ENCODE assay signal across 8 mouse cellular contexts in genomic region chr7:101328621-101329158, GRCm38 (mm10). TPM values are rescaled to one million over a fixed set of nuclear protein-coding genes. Genes with fewer than 3 reads are reported as not detected.
DNase-seq lines count a peak whose midpoint lies in the region; ATAC-seq and TF ChIP-seq lines count a peak whose summit lies in the region.

No protein-coding gene starts in this region.

- H3K4me2 ChIP-seq in forebrain, embryonic 14.5 days (ENCODE audit: low read length), result no peak overlapping the region
- no peak overlapping the region for H3K4me2 ChIP-seq in stomach, postnatal 0 days (replicated peaks; ENCODE audit: low read depth)

- no peaks in the 10 kb centered on the region for H3K9me3 ChIP-seq in heart, embryonic 10.5 days
- no peaks in the 10 kb centered on the region for H3K9me3 ChIP-seq in forebrain, embryonic 14.5 days (replicated peaks; ENCODE audit: control insufficient read depth, low read length)
- no peaks in the 10 kb centered on the region for H3K9me3 ChIP-seq in stomach, postnatal 0 days (ENCODE audit: control insufficient read depth, low read length)

- peaks cover 30% of the 10 kb centered on the region for H3K4me1 ChIP-seq in heart, embryonic 10.5 days
- peaks cover 9% of the 10 kb centered on the region for H3K4me1 ChIP-seq in forebrain, embryonic 14.5 days (ENCODE audit: control insufficient read depth, insufficient read depth, low read length)
- peaks cover 6% of the 10 kb centered on the region; the same call in 1 of the 2 replicates for H3K4me1 ChIP-seq in stomach, postnatal 0 days (replicated peaks; ENCODE audit: control insufficient read depth, insufficient read depth)

- no peak overlapping the region for H3K4me3 ChIP-seq in heart, embryonic 10.5 days
- H3K4me3 ChIP-seq in forebrain, embryonic 14.5 days (ENCODE audit: low read depth, low read length), result no peak overlapping the region
- no peak overlapping the region for H3K4me3 ChIP-seq in stomach, postnatal 0 days (ENCODE audit: low read depth, low read length)

- ATAC-seq in forebrain, embryonic 14.5 days, result peak; percentile 80
- no peak; the same call in 1 of the 2 replicates for ATAC-seq in stomach, postnatal 0 days (ENCODE audit: low FRiP score, low TSS enrichment)

- TF ChIP-seq EP300 in stomach, postnatal 0 days (optimal IDR thresholded peaks at IDR 0.05), result no peak

- H3K27me3 ChIP-seq in heart, embryonic 10.5 days (ENCODE audit: insufficient read depth, poor library complexity, severe bottlenecking), result peaks cover 60% of the 10 kb centered on the region
- H3K27me3 ChIP-seq in forebrain, embryonic 14.5 days (replicated peaks; ENCODE audit: control insufficient read depth, insufficient read depth, low read length), result no peaks in the 10 kb centered on the region
- H3K27me3 ChIP-seq in stomach, postnatal 0 days (ENCODE audit: control insufficient read depth, insufficient read depth, low read length), result no peaks in the 10 kb centered on the region

- WGBS in heart, embryonic 10.5 days, result 64% methylated on average over 4 of the region's 4 CpGs
- 48% methylated on average over 4 of the region's 4 CpGs for WGBS in forebrain, embryonic 14.5 days
- 50% methylated on average over 4 of the region's 4 CpGs for WGBS in stomach, postnatal 0 days

- peaks cover 6% of the 10 kb centered on the region; the same call in 1 of the 2 replicates for H3K36me3 ChIP-seq in heart, embryonic 10.5 days
- no peaks in the 10 kb centered on the region for H3K36me3 ChIP-seq in forebrain, embryonic 14.5 days (ENCODE audit: control insufficient read depth, insufficient read depth, low read length)
- 0 out of 2 replicates have a peak, but pooled peaks cover 3% of the 10 kb centered on the region for H3K36me3 ChIP-seq in stomach, postnatal 0 days (ENCODE audit: control insufficient read depth, insufficient read depth, low read length)

- peak overlapping the region; percentile 35 for H3K9ac ChIP-seq in forebrain, embryonic 14.5 days (ENCODE audit: low read length)
- no peak overlapping the region for H3K9ac ChIP-seq in stomach, postnatal 0 days (ENCODE audit: low read length)

- peak; percentile 51 for TF ChIP-seq CTCF in stomach, postnatal 0 days (IDR thresholded peaks at IDR 0.05; ENCODE audit: low read depth)

- DNase-seq in heart, embryonic 10.5 days (ENCODE audit: low spot score), result peak; percentile 69
- no peak for DNase-seq in heart, adult 18-20 months
- DNase-seq in NIH3T3 (ENCODE audit: low read depth), result peak; percentile 77
- DNase-seq in forebrain, embryonic 14.5 days (ENCODE audit: low spot score), result peak; percentile 70
- peak; percentile 58 to 75 for DNase-seq in left cerebral cortex, adult 18-20 months (ENCODE audit: low spot score in 2 of 2)
- DNase-seq in stomach, postnatal 0 days (ENCODE audit: low spot score), result no peak
- DNase-seq in thymus, adult 18-20 months, result no peak
- DNase-seq in kidney, postnatal 10 days, result no peak

- no peak overlapping the region for H3K27ac ChIP-seq in heart, embryonic 10.5 days
- H3K27ac ChIP-seq in forebrain, embryonic 14.5 days (ENCODE audit: low read depth, low read length), result peak overlapping the region; percentile 46; the same call in 1 of the 2 replicates
- H3K27ac ChIP-seq in stomach, postnatal 0 days (replicated peaks), result no peak overlapping the region

RNA-seq across cellular contexts. Expression of gene Stard10, which starts 11.8 kb away (rescaled TPM):
- polyA plus RNA-seq in heart, embryonic 10.5 days (2016; fragmentation: Nextera tagmentation; extraction: Ambion mirVana), result 24.7 and 62.7 TPM in 2 replicates
- 10 to 100 TPM; 68.5 to 72.5 TPM for total RNA-seq in heart, adult 18-20 months (2021)
- 8.0 and 8.1 TPM in 2 replicates for polyA plus RNA-seq in forebrain, embryonic 14.5 days (2014; fragmentation: Nextera tagmentation; extraction: Ambion mirVana)
- total RNA-seq in left cerebral cortex, adult 18-20 months (2021), result 10 to 100 TPM; 90.2 to 96.6 TPM
- 132 and 144 TPM in 2 replicates for polyA plus RNA-seq in stomach, postnatal 0 days (2015; fragmentation: Nextera tagmentation; extraction: Ambion mirVana)

RNA-seq across cellular contexts. Expression of gene Arap1, which starts 19.2 kb away (rescaled TPM):
- polyA plus RNA-seq in heart, embryonic 10.5 days (2016; fragmentation: Nextera tagmentation; extraction: Ambion mirVana), result 15.9 and 24.6 TPM in 2 replicates
- total RNA-seq in heart, adult 18-20 months (2021), result 10 to 100 TPM; 31.3 to 35.1 TPM
- polyA plus RNA-seq in forebrain, embryonic 14.5 days (2014; fragmentation: Nextera tagmentation; extraction: Ambion mirVana), result 5.8 and 6.5 TPM in 2 replicates
- total RNA-seq in left cerebral cortex, adult 18-20 months (2021), result 10 to 100 TPM; 15.6 to 24.1 TPM
- 37.2 and 44.7 TPM in 2 replicates for polyA plus RNA-seq in stomach, postnatal 0 days (2015; fragmentation: Nextera tagmentation; extraction: Ambion mirVana)

RNA-seq across cellular contexts. Expression of gene Atg16l2, which starts 26.6 kb away (rescaled TPM):
- polyA plus RNA-seq in heart, embryonic 10.5 days (2016; fragmentation: Nextera tagmentation; extraction: Ambion mirVana), result 19.2 and 22.1 TPM in 2 replicates
- 1 to 10 TPM; 5.5 to 7.4 TPM for total RNA-seq in heart, adult 18-20 months (2021)
- 13.5 and 17.8 TPM in 2 replicates for polyA plus RNA-seq in forebrain, embryonic 14.5 days (2014; fragmentation: Nextera tagmentation; extraction: Ambion mirVana)
- 10 to 100 TPM; 59.1 to 62.5 TPM for total RNA-seq in left cerebral cortex, adult 18-20 months (2021)
- 6.0 and 7.1 TPM in 2 replicates for polyA plus RNA-seq in stomach, postnatal 0 days (2015; fragmentation: Nextera tagmentation; extraction: Ambion mirVana)

Comparison
In these comparisons a context has a peak if more than half of its experiments do, and no peak if none do; other contexts are left out.
1. DNase-seq: peak in heart, embryonic 10.5 days (single experiment), NIH3T3 (single experiment), forebrain, embryonic 14.5 days (single experiment) and left cerebral cortex, adult 18-20 months (2 of 2); none in heart, adult 18-20 months (0 of 2), stomach, postnatal 0 days (single experiment), thymus, adult 18-20 months (0 of 2) and kidney, postnatal 10 days (single experiment).